Mouse (Mus musculus): ENCODE measurements around the gene Olfr148. TPM values are rescaled to one million over a fixed set of nuclear protein-coding genes. Genes with fewer than 3 reads are reported as not detected.

Gene Olfr148
- polyA plus RNA-seq (2014; fragmentation: Illumina TruSeq; extraction: RNeasy Lipid Tissue Mini Kit (QIAGEN cat#74804)), result not detected

GRCm38 (mm10) chr9:39610355-39610754 is at the start of gene Olfr148:
Gene Olfr148, plus strand, starts transcription at chr9:39610655.

DNA sequence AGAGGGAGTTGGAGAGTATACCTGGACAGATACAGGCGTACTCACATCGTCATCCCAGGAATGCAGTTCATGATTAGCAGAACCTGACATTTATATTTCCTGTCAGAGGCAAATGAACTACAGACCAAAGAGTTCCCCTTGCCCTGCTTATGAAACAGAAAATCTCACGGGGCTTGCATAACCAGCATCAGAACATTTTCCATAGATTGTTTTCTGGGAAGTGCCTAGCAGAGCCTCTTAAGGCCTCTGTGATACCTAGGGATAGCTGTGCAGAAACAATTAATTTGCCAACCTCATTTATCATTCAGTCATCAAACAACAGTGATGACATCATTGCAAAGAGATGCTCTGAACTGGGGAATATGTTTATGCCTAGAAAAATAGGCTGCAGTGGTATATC is 35.0 kb upstream of the Olfr148 start, which contains the start of gene Olfr959:
Olfr959 (minus strand) TSS at position 101 of the 400 bp plus-strand sequence.

GRCm38 (mm10) chr9:39603999-39604453 is 6.4 kb upstream of the Olfr148 start, which contains the start of gene AW551984:
Gene AW551984, minus strand, starts transcription at chr9:39604403.

DNA sequence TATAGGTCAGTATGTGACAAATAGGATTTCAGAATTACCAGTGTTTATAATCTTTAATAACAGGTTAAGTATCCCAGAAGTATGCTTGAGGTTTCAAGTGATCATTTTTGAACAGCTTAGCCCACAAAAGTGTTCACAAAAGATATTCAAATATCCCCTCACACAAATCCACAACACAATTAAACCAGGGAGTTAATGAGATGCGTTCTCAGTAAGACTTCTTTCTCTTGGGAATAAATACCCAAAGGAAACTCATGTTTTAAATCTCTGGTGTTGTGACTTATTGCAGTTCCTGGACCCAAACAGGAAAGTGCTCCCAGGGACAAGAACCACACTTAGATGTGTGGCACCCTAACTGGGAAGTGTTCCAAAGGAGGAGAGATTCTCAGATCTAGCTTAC is 10.6 kb downstream of the Olfr148 start, which contains the start of gene Olfr960:
Olfr960 (plus strand) TSS at position 301 of the 400 bp plus-strand sequence.

GRCm38 (mm10) chr9:39644785-39645184 is 34.3 kb downstream of the Olfr148 start, which contains the start of gene Olfr961:
Gene Olfr961, plus strand, starts transcription at chr9:39645085.

Other genes starting within 250 kb of the Olfr148 start
- not detected for gene Olfr951, start 223.2 kb upstream of the Olfr148 start, polyA plus RNA-seq (2014; fragmentation: Illumina TruSeq; extraction: RNeasy Lipid Tissue Mini Kit (QIAGEN cat#74804))
- not detected for gene Olfr952, start 183.5 kb upstream of the Olfr148 start, polyA plus RNA-seq (2014; fragmentation: Illumina TruSeq; extraction: RNeasy Lipid Tissue Mini Kit (QIAGEN cat#74804))
- gene Olfr954, start 154.0 kb upstream of the Olfr148 start, polyA plus RNA-seq (2014; fragmentation: Illumina TruSeq; extraction: RNeasy Lipid Tissue Mini Kit (QIAGEN cat#74804)), result not detected
- gene Olfr955, start 138.7 kb upstream of the Olfr148 start, polyA plus RNA-seq (2014; fragmentation: Illumina TruSeq; extraction: RNeasy Lipid Tissue Mini Kit (QIAGEN cat#74804)), result not detected
- not detected for gene Olfr44, start 116.7 kb upstream of the Olfr148 start, polyA plus RNA-seq (2014; fragmentation: Illumina TruSeq; extraction: RNeasy Lipid Tissue Mini Kit (QIAGEN cat#74804))
- gene Olfr957, start 94.8 kb upstream of the Olfr148 start, polyA plus RNA-seq (2014; fragmentation: Illumina TruSeq; extraction: RNeasy Lipid Tissue Mini Kit (QIAGEN cat#74804)), result not detected
- gene Olfr958, start 56.6 kb upstream of the Olfr148 start, polyA plus RNA-seq (2014; fragmentation: Illumina TruSeq; extraction: RNeasy Lipid Tissue Mini Kit (QIAGEN cat#74804)), result not detected
- gene Olfr959, start 35.1 kb upstream of the Olfr148 start, polyA plus RNA-seq (2014; fragmentation: Illumina TruSeq; extraction: RNeasy Lipid Tissue Mini Kit (QIAGEN cat#74804)), result not detected
- gene AW551984, start 6.3 kb upstream of the Olfr148 start, polyA plus RNA-seq (2014; fragmentation: Illumina TruSeq; extraction: RNeasy Lipid Tissue Mini Kit (QIAGEN cat#74804)), result 5.8 TPM
- gene Olfr960, start 10.7 kb downstream of the Olfr148 start, polyA plus RNA-seq (2014; fragmentation: Illumina TruSeq; extraction: RNeasy Lipid Tissue Mini Kit (QIAGEN cat#74804)), result not detected
- gene Olfr961, start 34.4 kb downstream of the Olfr148 start, polyA plus RNA-seq (2014; fragmentation: Illumina TruSeq; extraction: RNeasy Lipid Tissue Mini Kit (QIAGEN cat#74804)), result not detected
- not detected for gene Olfr963, start 56.5 kb downstream of the Olfr148 start, polyA plus RNA-seq (2014; fragmentation: Illumina TruSeq; extraction: RNeasy Lipid Tissue Mini Kit (QIAGEN cat#74804))
- not detected for gene Olfr149, start 96.5 kb downstream of the Olfr148 start, polyA plus RNA-seq (2014; fragmentation: Illumina TruSeq; extraction: RNeasy Lipid Tissue Mini Kit (QIAGEN cat#74804))
- gene Olfr965, start 100.7 kb downstream of the Olfr148 start, polyA plus RNA-seq (2014; fragmentation: Illumina TruSeq; extraction: RNeasy Lipid Tissue Mini Kit (QIAGEN cat#74804)), result not detected
- gene Olfr150, start 120.3 kb downstream of the Olfr148 start, polyA plus RNA-seq (2014; fragmentation: Illumina TruSeq; extraction: RNeasy Lipid Tissue Mini Kit (QIAGEN cat#74804)), result not detected
- not detected for gene Olfr967, start 135.6 kb downstream of the Olfr148 start, polyA plus RNA-seq (2014; fragmentation: Illumina TruSeq; extraction: RNeasy Lipid Tissue Mini Kit (QIAGEN cat#74804))
- not detected for gene Olfr968, start 172.6 kb downstream of the Olfr148 start, polyA plus RNA-seq (2014; fragmentation: Illumina TruSeq; extraction: RNeasy Lipid Tissue Mini Kit (QIAGEN cat#74804))
- gene Olfr969, start 180.3 kb downstream of the Olfr148 start, polyA plus RNA-seq (2014; fragmentation: Illumina TruSeq; extraction: RNeasy Lipid Tissue Mini Kit (QIAGEN cat#74804)), result not detected
- not detected for gene Olfr970, start 198.2 kb downstream of the Olfr148 start, polyA plus RNA-seq (2014; fragmentation: Illumina TruSeq; extraction: RNeasy Lipid Tissue Mini Kit (QIAGEN cat#74804))
- gene Olfr971, start 226.2 kb downstream of the Olfr148 start, polyA plus RNA-seq (2014; fragmentation: Illumina TruSeq; extraction: RNeasy Lipid Tissue Mini Kit (QIAGEN cat#74804)), result not detected